Mouse (Mus musculus) cerebellum, adult 2 months (tissue): ENCODE data around the gene Arhgap45. TPM values are rescaled to one million over a fixed set of nuclear protein-coding genes. Genes with fewer than 3 reads are reported as not detected.
A peak's percentile ranks its signal among the peaks of the same experiment; 100 is the strongest.
"Not testable (repeated sequence)": the region's sequence is repeated elsewhere in the genome, so short reads cannot be mapped to it uniquely, and the experiment has no call there.

Experiments used
- DNase-seq, 2 experiments: peaks; one replicate each; pipeline ENCODE4 v3.0.0; 2021
- H3K27ac ChIP-seq: fragments of 200-500 bp; 2 replicates; pipeline ENCODE4 v1.5.1; 2012; ENCODE audit warnings: low read length, control low read depth, inconsistent platforms; ENCODE audit not compliant: insufficient read depth
- H3K27me3 ChIP-seq: fragments of 200-500 bp; 2 replicates; pipeline ENCODE4 v1.6.1; 2012; ENCODE audit warnings: inconsistent platforms, mild to moderate bottlenecking, low read length, moderate library complexity; ENCODE audit not compliant: control insufficient read depth, insufficient read depth
- H3K4me1 ChIP-seq: fragments of 200-500 bp; 2 replicates; pipeline ENCODE4 v1.6.1; 2011; ENCODE audit warnings: low read length; ENCODE audit not compliant: control insufficient read depth, insufficient read depth
- H3K4me3 ChIP-seq: fragments of 200-500 bp; replicated peaks from 2 replicates; pipeline ENCODE3; 2011; ENCODE audit warnings: mild to moderate bottlenecking, low read depth, low read length, control low read depth; ENCODE audit not compliant: insufficient read depth
- CTCF ChIP-seq: fragments of 200-500 bp; IDR thresholded peaks from 2 replicates; pipeline ENCODE4 v1.5.1; 2011; ENCODE audit warnings: low read depth, mild to moderate bottlenecking, control low read depth, low read length, moderate library complexity, borderline replicate concordance; ENCODE audit not compliant: insufficient read depth
- POLR2A ChIP-seq: fragments of 200-500 bp; IDR thresholded peaks from 2 replicates; pipeline ENCODE4 v1.6.1; 2011; ENCODE audit warnings: low read length, control low read depth, borderline replicate concordance; ENCODE audit not compliant: insufficient read depth
- WGBS: fragments of 180-500 bp; shearing (Covaris S2); methylation state at CpG from one replicate; pipeline ENCODE4 v1.1.7; 2018; 5-methylcytosine and 5-hydroxymethylcytosine counted together
- polyA plus RNA-seq: library from polyadenylated mRNA; depleted of rRNA; stranded (reverse); fragments of >200 nt; gene quantifications from 2 replicates; pipeline ENCODE4 v1.2.3, GENCODE M21; 2012

Arhgap45 gene
- polyA plus RNA-seq, 1 experiment: 2.7 TPM

DNA sequence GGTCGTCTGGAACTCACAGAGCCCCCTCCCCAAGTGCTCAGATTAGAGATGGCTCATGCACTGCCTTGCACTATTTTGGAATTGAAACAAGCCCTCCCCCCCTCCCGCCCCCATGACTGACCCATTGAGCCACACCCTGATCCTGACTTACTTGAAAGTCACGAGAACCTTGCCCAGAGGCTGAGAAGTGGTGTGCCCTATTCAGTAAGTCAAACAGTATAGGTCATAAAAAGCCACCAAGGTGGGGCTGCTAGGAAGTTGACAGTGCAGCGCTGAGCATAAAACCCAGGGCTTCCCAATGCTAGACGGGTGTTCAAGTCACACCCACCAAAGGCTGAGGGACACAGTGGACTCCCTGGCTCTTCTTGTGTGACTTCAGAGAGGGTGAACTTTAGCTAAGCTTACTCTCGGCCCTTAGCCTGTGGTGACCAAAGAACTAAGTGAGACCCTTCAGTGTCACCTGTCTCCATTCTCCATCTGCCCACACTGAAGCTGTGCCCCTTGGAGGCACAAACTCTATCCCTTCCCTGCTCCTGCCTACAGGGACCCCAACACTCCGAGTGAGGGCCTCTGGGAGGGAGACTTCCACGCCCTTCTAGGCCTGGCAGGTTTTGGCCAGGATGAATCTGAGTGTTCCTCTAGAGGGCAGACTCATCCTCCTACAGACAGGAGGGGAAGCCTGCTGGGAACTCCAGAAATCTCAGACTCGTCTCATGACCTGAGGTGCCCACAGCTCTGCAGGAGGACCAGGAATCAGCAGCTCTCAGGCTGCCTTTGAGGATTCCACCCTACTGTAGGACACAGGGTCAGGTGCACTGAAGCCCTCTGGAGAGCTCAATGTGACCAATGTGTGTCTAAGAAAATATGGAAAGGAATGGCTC is 17.3 kb downstream of the Arhgap45 start:
- Histone ChIP-seq H3K27ac (peak overlapping the region; percentile 35), H3K27me3 (no peaks in the 10 kb centered on the region), H3K4me3 (no peak overlapping the region), H3K4me1 (peaks cover 29% of the 10 kb centered on the region)
- no peak for TF ChIP-seq POLR2A
- peak; percentile 64 for TF ChIP-seq CTCF
- 44% methylated on average over 9 of the region's 9 CpGs for WGBS
- peak; percentile 65 for DNase-seq

DNA sequence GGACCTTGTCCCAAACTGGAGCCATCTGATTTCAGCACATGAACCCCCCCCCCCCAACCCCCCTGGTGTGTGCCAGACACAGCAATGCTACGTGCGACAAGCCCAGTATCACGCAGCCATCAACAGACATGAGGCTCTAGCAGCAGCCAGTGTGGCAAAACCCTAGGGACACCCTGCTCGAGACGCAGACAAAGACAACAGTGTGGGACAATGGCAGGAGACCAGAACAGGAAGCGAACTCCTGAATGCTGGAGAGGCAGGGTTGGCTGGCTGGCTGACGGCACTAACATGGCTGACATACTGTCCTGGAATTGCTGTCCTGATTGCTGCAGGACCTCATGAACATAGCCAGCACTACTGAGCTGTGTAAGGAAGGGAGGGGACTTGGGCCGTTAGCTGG is 18.7 kb downstream of the Arhgap45 start:
- no peaks in the 10 kb centered on the region for H3K27me3 ChIP-seq
- H3K4me1 ChIP-seq: peaks cover 29% of the 10 kb centered on the region
- WGBS: 43% methylated on average over 8 of the region's 8 CpGs
- H3K4me3 ChIP-seq: no peak overlapping the region
- DNase-seq: no peak
- H3K27ac ChIP-seq: 0 out of 2 replicates have a peak overlapping the region, but pooled peaks have one; percentile 49
- TF ChIP-seq POLR2A (no peak), CTCF (no peak)

DNA sequence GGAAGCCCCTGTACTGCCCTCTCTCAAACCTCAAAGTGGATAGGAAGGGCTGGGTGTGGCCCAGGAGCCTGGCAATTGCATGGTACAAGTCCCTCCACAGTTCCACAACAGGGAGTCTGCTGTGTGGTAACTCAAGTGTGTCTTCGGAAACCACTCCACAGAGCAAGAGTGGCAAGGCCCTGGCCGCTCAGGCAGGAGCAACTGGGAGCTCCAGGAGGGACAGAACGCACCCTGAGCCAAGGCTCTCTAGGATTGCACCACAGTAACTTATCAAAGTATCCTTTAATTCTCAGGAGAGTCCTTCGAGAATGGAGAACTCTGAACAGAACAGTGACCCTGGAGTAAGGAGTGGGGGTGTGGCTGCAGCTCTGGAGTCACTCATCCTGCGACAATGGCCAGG is 19.2 kb downstream of the Arhgap45 start:
- no peak for TF ChIP-seq POLR2A
- no peak for TF ChIP-seq CTCF
- WGBS: 89% methylated on average over 5 of the region's 5 CpGs
- 0 out of 2 replicates have a peak overlapping the region, but pooled peaks have one; percentile 9 for H3K27ac ChIP-seq
- H3K27me3 ChIP-seq: no peaks in the 10 kb centered on the region
- H3K4me1 ChIP-seq: peaks cover 29% of the 10 kb centered on the region
- H3K4me3 ChIP-seq: no peak overlapping the region
- no peak for DNase-seq

DNA sequence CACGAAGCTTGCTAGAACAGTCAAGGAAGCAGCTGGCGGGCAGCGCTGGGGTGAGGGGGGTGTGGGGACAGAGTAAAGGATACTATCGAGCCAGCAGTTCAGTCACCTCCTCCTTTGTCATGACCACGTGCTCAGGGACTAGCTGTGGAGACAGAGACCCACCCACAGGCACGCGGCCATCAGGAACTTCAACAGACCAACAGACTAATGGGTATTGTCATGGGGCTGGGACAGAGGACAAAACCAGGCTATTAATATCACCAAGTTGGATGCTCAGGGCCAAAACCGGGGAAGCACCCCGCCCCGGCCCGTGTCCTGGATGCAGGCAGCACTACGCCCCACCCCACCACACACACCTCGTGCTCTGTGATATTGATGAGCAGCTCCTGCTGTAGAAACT is 20.4 kb downstream of the Arhgap45 start:
- no peak for TF ChIP-seq CTCF
- TF ChIP-seq POLR2A: no peak
- WGBS: 87% methylated on average over 13 of the region's 13 CpGs
- no peak for DNase-seq
- Histone ChIP-seq H3K27ac (no peak overlapping the region), H3K27me3 (no peaks in the 10 kb centered on the region), H3K4me3 (no peak overlapping the region), H3K4me1 (peaks cover 29% of the 10 kb centered on the region)

DNA sequence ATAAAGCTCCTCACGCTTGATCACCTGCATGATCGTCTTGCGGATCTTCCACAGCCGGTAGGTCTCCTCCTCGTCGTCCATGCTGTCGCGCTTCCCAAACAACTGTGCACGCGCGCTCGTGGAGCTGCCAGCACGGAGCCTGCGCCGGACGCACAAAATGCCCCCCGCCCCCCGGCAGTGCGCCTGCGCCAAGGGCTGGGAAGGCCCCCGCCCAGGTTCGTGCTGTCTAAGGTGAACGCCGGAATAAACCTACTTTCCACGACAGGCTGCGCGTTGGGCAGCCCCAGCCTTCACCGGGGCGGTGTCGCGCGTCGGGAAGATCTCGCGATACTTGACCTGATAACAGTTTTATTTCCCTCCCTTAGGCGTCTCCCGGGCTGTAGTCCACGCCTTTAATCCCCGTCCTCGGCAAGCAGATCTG is 23.1 kb downstream of the Arhgap45 start, which contains the start of gene Polr2e:
TSS of gene Polr2e (minus strand) at position 237 of the 421 bp plus-strand sequence.
- DNase-seq: peak; percentile 97 to 99
- under 1% methylated on average over 40 of the region's 40 CpGs for WGBS

DNA sequence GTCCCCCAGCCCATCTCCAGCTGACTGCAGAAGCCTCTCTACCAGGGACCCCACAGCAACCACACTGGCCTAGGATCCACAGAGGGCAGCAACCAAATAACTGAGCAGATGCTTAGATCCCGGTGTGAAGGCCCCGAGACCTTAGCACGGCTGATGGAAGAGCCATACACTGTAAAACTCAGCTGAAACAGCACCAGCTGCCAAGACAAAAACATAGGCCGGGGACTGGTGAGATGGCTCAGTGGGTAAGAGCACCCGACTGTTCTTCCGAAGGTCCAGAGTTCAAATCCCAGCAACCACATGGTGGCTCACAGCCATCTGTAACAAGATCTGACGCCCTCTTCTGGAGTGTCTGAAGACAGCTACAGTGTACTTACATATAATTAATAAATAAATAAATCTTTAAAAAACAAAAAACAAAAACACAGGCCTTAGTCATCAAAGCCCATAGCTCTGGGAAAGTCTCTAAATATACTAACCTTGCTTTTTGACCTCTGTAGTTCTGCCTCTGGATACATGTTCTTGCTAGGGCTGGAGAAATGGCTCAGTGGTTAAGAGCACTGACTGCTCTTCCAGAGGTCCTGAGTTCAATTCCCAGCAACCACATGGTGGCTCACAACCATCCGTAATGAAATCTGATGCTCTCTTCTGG is 25.1 kb downstream of the Arhgap45 start:
- not testable (repeated sequence) for H3K27me3 ChIP-seq, H3K27ac ChIP-seq, H3K4me1 ChIP-seq, DNase-seq, H3K4me3 ChIP-seq
- 79% methylated on average over 8 of the region's 8 CpGs for WGBS

More for the DNA sequence above, 23.1 kb downstream of the Arhgap45 start, which contains the start of gene Polr2e:
- no peaks in the 10 kb centered on the region for H3K27me3 ChIP-seq
- H3K4me1 ChIP-seq: peaks cover 15% of the 10 kb centered on the region
- peak within 1 kb of the TSS; percentile 76 for H3K4me3 ChIP-seq
- TF ChIP-seq POLR2A (peak; percentile 87), CTCF (no peak)
- peak within 1 kb of the TSS; percentile 16; the same call in 1 of the 2 replicates for H3K27ac ChIP-seq

DNA sequence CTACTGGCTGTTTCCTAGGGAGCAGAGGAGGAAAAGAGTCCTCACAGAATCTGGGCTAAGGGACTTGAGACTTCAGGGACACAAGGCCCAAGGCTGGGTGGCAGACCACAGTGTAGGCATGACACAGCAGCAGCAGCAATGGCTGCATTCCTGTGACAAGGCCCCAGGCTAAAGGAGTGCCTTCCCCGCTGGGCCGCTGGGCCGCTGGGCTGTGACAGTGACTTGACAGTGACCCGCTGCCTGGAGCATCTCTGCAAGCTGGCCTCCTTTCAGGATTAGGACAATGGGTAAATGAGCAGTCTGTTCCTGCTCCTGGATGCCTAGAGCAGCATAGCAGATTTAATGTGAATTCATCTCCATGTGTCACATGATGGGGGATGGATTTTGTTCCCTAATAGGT is 27.6 kb downstream of the Arhgap45 start:
- 24% methylated on average over 4 of the region's 4 CpGs for WGBS
- H3K27ac ChIP-seq: peak overlapping the region; percentile 18; the same call in 1 of the 2 replicates
- no peak for DNase-seq
- no peaks in the 10 kb centered on the region for H3K27me3 ChIP-seq
- H3K4me1 ChIP-seq: no peaks in the 10 kb centered on the region
- no peak overlapping the region for H3K4me3 ChIP-seq
- TF ChIP-seq CTCF (no peak), POLR2A (no peak)

DNA sequence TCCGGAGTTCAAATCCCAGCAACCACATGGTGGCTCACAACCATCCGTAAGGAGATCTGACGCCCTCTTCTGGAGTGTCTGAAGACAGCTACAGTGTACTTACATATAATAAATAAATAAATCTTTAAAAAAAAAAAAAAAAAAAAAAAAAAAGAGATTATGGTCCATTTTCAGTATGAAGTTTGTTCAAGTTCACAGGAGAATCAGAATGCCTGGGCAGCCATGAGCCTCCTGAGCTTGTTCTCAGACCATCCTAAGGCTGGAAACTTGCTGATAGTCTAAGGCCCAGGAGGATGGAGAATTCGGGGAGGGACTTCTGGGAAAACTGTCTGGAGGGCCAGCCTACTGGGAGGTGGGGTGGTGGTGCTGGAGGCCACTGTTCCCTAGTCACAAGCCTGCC is 28.9 kb downstream of the Arhgap45 start:
- not testable (repeated sequence) for H3K27ac ChIP-seq, H3K4me1 ChIP-seq, H3K27me3 ChIP-seq, H3K4me3 ChIP-seq, DNase-seq
- 76% methylated on average over 4 of the region's 4 CpGs for WGBS
